Mouse (Mus musculus): ENCODE results near the gene Reep3.

DNA sequence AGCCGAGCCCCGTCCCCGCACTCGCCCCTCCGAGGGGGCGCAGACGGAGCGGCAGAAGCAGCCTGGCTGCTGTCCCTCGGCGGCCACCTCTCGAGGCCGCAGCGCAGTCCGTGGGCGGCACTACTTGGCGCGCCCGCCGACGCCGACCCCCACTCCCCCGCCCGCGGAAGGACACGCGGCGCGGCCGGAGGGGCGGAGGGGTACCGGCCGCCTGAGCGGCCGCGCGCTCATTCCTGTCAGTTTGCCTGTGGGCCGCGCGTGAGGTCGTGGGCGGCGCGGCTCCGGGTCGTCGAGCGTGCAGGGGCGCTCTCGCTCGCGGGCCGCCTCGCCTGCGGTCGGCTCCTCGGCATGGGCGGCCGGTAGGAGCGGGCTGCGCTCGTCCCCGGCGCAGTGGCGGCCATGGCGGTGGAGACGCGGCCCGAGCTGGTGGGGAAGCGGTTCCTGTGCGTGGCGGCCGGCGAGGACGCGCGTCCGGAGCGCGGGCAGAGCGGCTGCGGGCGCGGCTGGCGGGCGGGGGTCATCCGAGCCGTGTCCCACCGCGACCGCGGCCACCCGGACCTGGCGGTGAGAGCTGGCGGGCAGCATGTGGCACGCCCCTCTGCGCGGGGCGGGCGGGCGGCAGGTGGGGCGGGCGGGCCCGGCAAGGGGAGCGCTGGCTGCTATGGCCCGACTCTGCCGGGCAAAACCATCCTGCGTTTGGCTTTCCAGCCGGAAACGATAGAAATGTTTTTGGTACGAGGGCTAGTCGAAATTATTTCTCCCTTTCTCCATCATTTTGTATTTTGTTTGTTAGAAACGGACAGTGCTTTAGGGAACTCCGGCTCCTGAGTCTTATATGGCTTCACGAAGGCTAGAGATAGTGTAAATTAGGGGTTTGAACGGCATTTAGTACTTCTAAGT lies 30.4 kb upstream of the Reep3 start:
- TF ChIP-seq CTCF (conservative IDR thresholded peaks at IDR 0.05; ENCODE audit: low read length), result no peak
- no peak for TF ChIP-seq POU5F1 (IDR thresholded peaks at IDR 0.05; ENCODE audit: borderline replicate concordance, low read length)
- no peak for TF ChIP-seq NANOG (IDR thresholded peaks at IDR 0.05; ENCODE audit: borderline replicate concordance, low read length)

Data from E14TG2a.4 (cell line).